Mouse (Mus musculus) embryonic facial prominence, embryonic 11.5 days (tissue): ENCODE data around the gene Depdc5. TPM values are rescaled to one million over a fixed set of nuclear protein-coding genes. Genes with fewer than 3 reads are reported as not detected.
"Not testable (repeated sequence)": the region's sequence is repeated elsewhere in the genome, so short reads cannot be mapped to it uniquely, and the experiment has no call there.

Experiments used
- ATAC-seq: fragments of 200-750 bp; cut with Nextera tagmentation; replicated peaks from 2 replicates; pipeline ENCODE4 v1.8.0; 2017; ENCODE audit warnings: low read depth; ENCODE audit not compliant: insufficient number of reproducible peaks, low FRiP score, low TSS enrichment
- DNase-seq: peaks from one replicate; pipeline ENCODE4 v3.0.0-alpha.2; 2015; ENCODE audit warnings: low spot score
- H3K27ac ChIP-seq: fragments of 300-500 bp; sonication (generic); replicated peaks from 2 replicates; pipeline ENCODE4 v1.5.1; 2014; ENCODE audit warnings: mild to moderate bottlenecking, low read depth, low read length, control low read depth
- H3K27me3 ChIP-seq: fragments of 300-500 bp; sonication (generic); 2 replicates; pipeline ENCODE4 v1.6.1; 2014; ENCODE audit warnings: mild to moderate bottlenecking, low read length, moderate library complexity, mixed read lengths; ENCODE audit not compliant: control insufficient read depth, insufficient read depth
- H3K36me3 ChIP-seq: fragments of 300-500 bp; sonication (generic); replicated peaks from 2 replicates; pipeline ENCODE4 v1.6.1; 2014; ENCODE audit warnings: low read depth, mild to moderate bottlenecking, low read length, moderate library complexity, mixed read lengths; ENCODE audit not compliant: control insufficient read depth, insufficient read depth
- H3K4me1 ChIP-seq: fragments of 300-500 bp; sonication (generic); 2 replicates; pipeline ENCODE4 v1.6.1; 2014; ENCODE audit warnings: low read length, mixed read lengths; ENCODE audit not compliant: control insufficient read depth, insufficient read depth
- H3K4me2 ChIP-seq: fragments of 300-500 bp; sonication (generic); 2 replicates; pipeline ENCODE4 v1.6.1; 2014; ENCODE audit warnings: low read depth, mild to moderate bottlenecking, control low read depth, low read length, moderate library complexity
- H3K4me3 ChIP-seq: fragments of 300-500 bp; sonication (generic); 2 replicates; pipeline ENCODE4 v1.5.1; 2014; ENCODE audit warnings: low read depth, low read length, control low read depth
- H3K9ac ChIP-seq: fragments of 300-500 bp; sonication (generic); replicated peaks from 2 replicates; pipeline ENCODE4 v1.6.1; 2014; ENCODE audit warnings: mild to moderate bottlenecking, control low read depth, low read length
- H3K9me3 ChIP-seq: fragments of 300-500 bp; sonication (generic); replicated peaks from 2 replicates; pipeline ENCODE4 v1.6.1; 2016; ENCODE audit warnings: mild to moderate bottlenecking, low read length, inconsistent platforms, mixed read lengths; ENCODE audit not compliant: control insufficient read depth
- WGBS: fragments of 180-500 bp; shearing (Covaris S2); extraction: QIAGEN DNeasy Blood & Tissue Kit; methylation state at CpG from one replicate; pipeline ENCODE4 v1.1.7; 2014; 5-methylcytosine and 5-hydroxymethylcytosine counted together
- polyA plus RNA-seq: library from polyadenylated mRNA; unstranded; fragments of >200 nt; fragmentation: Nextera tagmentation; extraction: Ambion mirVana; gene quantifications from 2 replicates; pipeline ENCODE4 v1.2.1, GENCODE M21; 2014

Depdc5 gene
- polyA plus RNA-seq, 1 experiment from 2014 or later, result 29.3 TPM

- Histone ChIP-seq H3K9me3 (no peaks in the 10 kb centered on the region), H3K4me3 (no peak overlapping the region), H3K27ac (no peak overlapping the region), H3K27me3 (no peaks in the 10 kb centered on the region), H3K36me3 (peaks cover 15% of the 10 kb centered on the region), H3K4me1 (no peaks in the 10 kb centered on the region), H3K9ac (no peak overlapping the region), H3K4me2 (no peak overlapping the region)
- DNase-seq (no peak), ATAC-seq (no peak)
- WGBS, result 86% methylated on average over 2 of the region's 2 CpGs
These were observed 23.5 kb upstream of the Depdc5 start for GRCm38 (mm10) chr5:32840029-32840428.

- no peaks in the 10 kb centered on the region for H3K9me3 ChIP-seq
- 97% methylated on average over 3 of the region's 3 CpGs for WGBS
- no peak for DNase-seq
- H3K27me3 ChIP-seq, result no peaks in the 10 kb centered on the region
- H3K9ac ChIP-seq, result no peak overlapping the region
- no peak overlapping the region for H3K27ac ChIP-seq
- no peak for ATAC-seq
- no peak overlapping the region for H3K4me3 ChIP-seq
- H3K4me2 ChIP-seq, result no peak overlapping the region
- H3K4me1 ChIP-seq, result no peaks in the 10 kb centered on the region; the same call in 1 of the 2 replicates
- H3K36me3 ChIP-seq, result no peaks in the 10 kb centered on the region; the same call in 1 of the 2 replicates
These were observed 14.3 kb upstream of the Depdc5 start for GRCm38 (mm10) chr5:32849178-32849577.

GRCm38 (mm10) chr5:32849580-32849979, 13.9 kb upstream of the Depdc5 start:
- WGBS, result 91% methylated on average over 3 of the region's 3 CpGs
- H3K4me2 ChIP-seq, H3K27ac ChIP-seq, H3K4me3 ChIP-seq, H3K27me3 ChIP-seq, ATAC-seq, H3K9ac ChIP-seq, H3K9me3 ChIP-seq, H3K36me3 ChIP-seq, DNase-seq, H3K4me1 ChIP-seq: not testable (repeated sequence)

- 67% methylated on average over 6 of the region's 6 CpGs for WGBS
- DNase-seq (no peak), ATAC-seq (no peak)
- no peaks in the 10 kb centered on the region for H3K9me3 ChIP-seq
- no peak overlapping the region for H3K4me2 ChIP-seq
- no peaks in the 10 kb centered on the region; the same call in 1 of the 2 replicates for H3K4me1 ChIP-seq
- no peak overlapping the region for H3K9ac ChIP-seq
- no peaks in the 10 kb centered on the region for H3K27me3 ChIP-seq
- H3K36me3 ChIP-seq, result no peaks in the 10 kb centered on the region; the same call in 1 of the 2 replicates
- H3K27ac ChIP-seq, result no peak overlapping the region
- no peak overlapping the region for H3K4me3 ChIP-seq
These were observed 11.5 kb upstream of the Depdc5 start for GRCm38 (mm10) chr5:32852026-32852425.

- ATAC-seq (peak; percentile 93), DNase-seq (peak; percentile 98)
- Histone ChIP-seq H3K9ac (peak within 1 kb of the TSS; percentile 90), H3K36me3 (no peaks in the 10 kb centered on the region; the same call in 1 of the 2 replicates), H3K27ac (0 out of 2 replicates have a peak within 1 kb of the TSS, but pooled peaks have one; percentile 29), H3K27me3 (no peaks in the 10 kb centered on the region), H3K4me2 (peak within 1 kb of the TSS; percentile 67), H3K4me3 (peak within 1 kb of the TSS; percentile 84), H3K9me3 (no peaks in the 10 kb centered on the region), H3K4me1 (no peaks in the 10 kb centered on the region; the same call in 1 of the 2 replicates)
- under 1% methylated on average over 51 of the region's 51 CpGs for WGBS
These were observed 9.6 kb upstream of the Depdc5 start, which contains the start of gene Prr14l for GRCm38 (mm10) chr5:32853731-32854507. Gene Prr14l, minus strand, starts transcription at chr5:32854256.

- no peak for DNase-seq
- Histone ChIP-seq H3K4me1 (no peaks in the 10 kb centered on the region; the same call in 1 of the 2 replicates), H3K9ac (no peak overlapping the region), H3K27me3 (no peaks in the 10 kb centered on the region), H3K36me3 (no peaks in the 10 kb centered on the region; the same call in 1 of the 2 replicates), H3K27ac (no peak overlapping the region), H3K4me3 (no peak overlapping the region), H3K4me2 (no peak overlapping the region), H3K9me3 (no peaks in the 10 kb centered on the region)
- no peak for ATAC-seq
- WGBS, result 81% methylated on average over 4 of the region's 4 CpGs
These were observed 8.7 kb upstream of the Depdc5 start for GRCm38 (mm10) chr5:32854818-32855217.

- not testable (repeated sequence) for H3K4me3 ChIP-seq, H3K9ac ChIP-seq, H3K27ac ChIP-seq, H3K4me1 ChIP-seq, H3K36me3 ChIP-seq, H3K27me3 ChIP-seq, H3K4me2 ChIP-seq, DNase-seq, ATAC-seq, H3K9me3 ChIP-seq
- 90% methylated on average over 2 of the region's 3 CpGs for whole genome bisulfite sequencing
These were observed 8.2 kb upstream of the Depdc5 start for GRCm38 (mm10) chr5:32855274-32855673.

- DNase-seq (peak; percentile 81), ATAC-seq (no peak)
- Histone ChIP-seq H3K4me2 (peak overlapping the region; percentile 32), H3K9me3 (no peaks in the 10 kb centered on the region), H3K4me1 (no peaks in the 10 kb centered on the region), H3K27ac (0 out of 2 replicates have a peak overlapping the region, but pooled peaks have one; percentile 9), H3K36me3 (no peaks in the 10 kb centered on the region), H3K4me3 (peak overlapping the region; percentile 33), H3K9ac (peak overlapping the region; percentile 53), H3K27me3 (no peaks in the 10 kb centered on the region)
- WGBS, result 6% methylated on average over 6 of the region's 6 CpGs
These were observed 5.7 kb upstream of the Depdc5 start for GRCm38 (mm10) chr5:32857781-32858220.
